Comparison of ENCODE assay signal across 8 mouse cellular contexts in the genomic region with DNA sequence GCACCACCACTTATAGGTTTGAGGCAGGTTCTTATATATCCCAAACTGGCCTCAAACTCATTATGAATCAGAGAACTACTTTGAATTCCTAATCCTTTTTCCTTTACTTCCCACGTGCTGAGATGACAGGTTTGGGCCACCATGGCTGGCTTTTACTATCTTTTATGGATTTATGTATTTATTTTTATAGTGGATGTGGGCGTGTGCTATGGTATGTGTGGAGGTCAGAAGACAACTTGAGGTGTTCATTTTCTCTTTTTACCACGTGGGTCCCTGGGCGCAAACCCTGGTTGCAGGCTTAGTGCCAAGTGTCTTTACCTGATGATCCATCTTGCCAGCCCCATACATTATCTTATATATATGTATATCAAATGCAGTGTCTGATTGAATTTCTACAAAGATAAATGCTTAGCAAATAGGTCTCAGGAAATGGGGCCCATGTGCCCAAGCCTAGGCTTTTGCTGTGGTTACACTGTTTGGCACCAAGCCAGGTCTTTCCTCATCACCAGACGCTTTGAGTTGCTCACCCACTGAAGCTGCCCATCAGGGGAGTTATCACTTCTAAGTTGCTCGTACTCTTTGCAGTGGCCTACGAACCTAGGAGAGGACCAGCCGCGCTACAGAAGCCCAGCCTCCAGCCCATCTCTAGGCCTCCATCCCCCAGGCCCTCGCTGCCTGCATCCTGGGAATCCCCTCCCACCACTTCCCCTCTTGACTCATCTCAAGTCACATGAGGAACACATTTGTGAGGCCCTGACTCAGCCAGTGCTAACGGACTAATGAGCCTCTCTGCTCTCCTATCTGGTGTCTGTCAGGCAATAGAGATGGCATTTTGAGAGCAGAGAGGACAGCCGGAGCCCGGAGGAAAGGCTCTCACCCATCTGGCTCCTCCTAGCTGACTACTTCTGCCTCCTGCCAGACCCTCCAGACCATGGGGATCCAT. TPM values are rescaled to one million over a fixed set of nuclear protein-coding genes. Genes with fewer than 3 reads are reported as not detected.
DNase-seq lines count a peak whose midpoint lies in the region; ATAC-seq lines count a peak whose summit lies in the region.

No protein-coding gene starts in this region.

- ATAC-seq in megakaryocyte-erythroid progenitor cell, adult 5-6 weeks (replicated peaks; ENCODE audit: low FRiP score, low TSS enrichment, poor library complexity, severe bottlenecking), result peak; percentile 64

- peak; percentile 56 to 61 for DNase-seq in cerebellum, postnatal 10 days
- no peak for DNase-seq in cerebellum, adult 9-11 months
- peak; percentile 13 for DNase-seq in right cerebral cortex, postnatal 25 days
- DNase-seq in right cerebral cortex, postnatal 36 days (ENCODE audit: low spot score in 2 of 2), result no peak
- DNase-seq in heart, adult 18-20 months, result peak; percentile 70 to 85
- DNase-seq in kidney, postnatal 36 days, result peak; percentile 38 to 41
- no peak for DNase-seq in cerebellum, postnatal 36 days

RNA-seq across cellular contexts. Expression of gene Ankdd1a, which starts 21.4 kb away (rescaled TPM):
- not detected for total RNA-seq in heart, adult 18-20 months (2021)
- not detected in 2 replicates for total RNA-seq in megakaryocyte-erythroid progenitor cell, adult 5-6 weeks (2014; fragmentation: Nextera tagmentation)
- not detected in 2 replicates for total RNA-seq in megakaryocyte-erythroid progenitor cell, adult 5-6 weeks (2017)

RNA-seq across cellular contexts. Expression of gene Plekho2, which starts 38.4 kb away (rescaled TPM):
- 1 to 10 TPM; 8.8 to 9.3 TPM for total RNA-seq in heart, adult 18-20 months (2021)
- total RNA-seq in megakaryocyte-erythroid progenitor cell, adult 5-6 weeks (2014; fragmentation: Nextera tagmentation), result 29.1 and 29.3 TPM in 2 replicates
- total RNA-seq in megakaryocyte-erythroid progenitor cell, adult 5-6 weeks (2017), result 14.2 and 16.8 TPM in 2 replicates

RNA-seq across cellular contexts. Expression of gene Pif1, which starts 45.6 kb away (rescaled TPM):
- not detected for total RNA-seq in heart, adult 18-20 months (2021)
- total RNA-seq in megakaryocyte-erythroid progenitor cell, adult 5-6 weeks (2014; fragmentation: Nextera tagmentation), result 5.0 and 14.3 TPM in 2 replicates
- 6.5 and 6.6 TPM in 2 replicates for total RNA-seq in megakaryocyte-erythroid progenitor cell, adult 5-6 weeks (2017)

Comparison
In these comparisons a context has a peak if more than half of its experiments do, and no peak if none do; other contexts are left out.
1. DNase-seq: peak in cerebellum, postnatal 10 days (2 of 2), right cerebral cortex, postnatal 25 days (single experiment), heart, adult 18-20 months (2 of 2) and kidney, postnatal 36 days (2 of 2); none in cerebellum, adult 9-11 months (single experiment), right cerebral cortex, postnatal 36 days (0 of 2) and cerebellum, postnatal 36 days (0 of 2).
2. RNA of gene Pif1, which starts 45.6 kb away (total RNA-seq): 5.0 to 14.3 TPM in megakaryocyte-erythroid progenitor cell, adult 5-6 weeks; not detected in heart, adult 18-20 months; every median in the first group is over 4 times any median in the second.